Comparison of ENCODE assay signal across 33 mouse cellular contexts in the genomic region with DNA sequence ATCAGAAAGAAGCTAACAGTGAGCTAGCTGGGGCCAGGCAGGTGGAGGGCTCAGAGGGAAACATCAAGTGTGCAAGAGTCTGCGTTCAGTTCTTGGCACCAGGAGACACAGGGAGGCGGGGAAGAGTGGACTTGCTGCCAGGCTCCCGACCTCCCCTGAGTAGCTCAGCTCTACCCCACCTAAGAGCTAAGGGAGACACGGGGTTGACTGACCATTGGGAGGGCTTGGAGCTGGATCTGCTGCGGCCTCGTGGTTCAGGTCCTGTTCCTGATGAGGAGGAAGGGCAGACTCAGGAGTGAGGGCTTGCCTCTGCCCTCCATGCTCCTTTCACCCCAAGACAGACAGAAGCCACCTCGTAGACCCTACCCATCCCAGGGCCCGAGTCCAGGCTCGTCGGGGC. TPM values are rescaled to one million over a fixed set of nuclear protein-coding genes. Genes with fewer than 3 reads are reported as not detected.
"Had no signal": no experiment of that assay in that cellular context is flagged by ENCODE, and none has a peak within 500 bp of the region (broad histone marks: within the 10 kb centered on the region; RNA-seq: fewer than 3 reads in every experiment).

No protein-coding gene starts in this region.

- H3K4me1 ChIP-seq: hindbrain, embryonic 10.5 days had no signal

- H3K9ac ChIP-seq: heart, embryonic 13.5 days; heart, embryonic 15.5 days; hindbrain, embryonic 12.5 days; hindbrain, embryonic 13.5 days; hindbrain, embryonic 14.5 days; hindbrain, embryonic 15.5 days; kidney, embryonic 15.5 days had no signal

- H3K27ac ChIP-seq: heart, embryonic 13.5 days; heart, embryonic 15.5 days; hindbrain, embryonic 10.5 days; hindbrain, embryonic 12.5 days; hindbrain, embryonic 13.5 days; hindbrain, embryonic 14.5 days; hindbrain, embryonic 15.5 days; hindbrain, postnatal 0 days; kidney, embryonic 15.5 days; kidney, postnatal 0 days; layer of hippocampus, adult 2 months; left cerebral cortex, adult 2 months had no signal

- H3K4me3 ChIP-seq: heart, embryonic 12.5 days; heart, embryonic 13.5 days; heart, embryonic 15.5 days; hindbrain, embryonic 10.5 days; hindbrain, embryonic 12.5 days; hindbrain, embryonic 13.5 days; hindbrain, embryonic 15.5 days; kidney, embryonic 15.5 days; layer of hippocampus, adult 2 months; left cerebral cortex, adult 2 months had no signal

- H3K9me3 ChIP-seq: heart, embryonic 12.5 days; heart, embryonic 13.5 days; heart, embryonic 15.5 days; hindbrain, embryonic 10.5 days; hindbrain, embryonic 12.5 days; hindbrain, embryonic 13.5 days; hindbrain, embryonic 15.5 days; kidney, embryonic 15.5 days had no signal

- ATAC-seq: hindbrain, embryonic 16.5 days; hindbrain, postnatal 0 days; inflammation-experienced regulatory T-cells, adult 6 months; intestine, embryonic 16.5 days; intestine, postnatal 0 days had no signal

- H3K4me2 ChIP-seq: heart, embryonic 12.5 days; heart, embryonic 13.5 days; heart, embryonic 15.5 days; hindbrain, embryonic 12.5 days; hindbrain, embryonic 13.5 days; hindbrain, embryonic 14.5 days; hindbrain, embryonic 15.5 days; kidney, embryonic 15.5 days had no signal

- H3K27me3 ChIP-seq: heart, embryonic 13.5 days; heart, embryonic 15.5 days; hindbrain, embryonic 12.5 days; hindbrain, embryonic 13.5 days; hindbrain, embryonic 15.5 days had no signal

- DNase-seq: heart, postnatal 10 days; heart, postnatal 14 days; heart, postnatal 36 days; heart, postnatal 4 days; kidney, adult 11 months; kidney, adult 18-20 months; kidney, adult 2 months; kidney, adult 8-10 months; kidney, adult 9 months; kidney, postnatal 10 days; kidney, postnatal 14 days; kidney, postnatal 25 days; kidney, postnatal 36 days; kidney, postnatal 4 days; layer of hippocampus, adult 9-11 months; layer of hippocampus, postnatal 36 days had no signal

RNA-seq across cellular contexts. Expression of a gene that starts 24.1 kb away (rescaled TPM):
- polyA plus RNA-seq: heart, embryonic 13.5 days; heart, embryonic 15.5 days had no signal
